Mouse (Mus musculus): ENCODE measurements at regions not wholly inside any gene's neighbourhood (a gene's known extent, or its start where the extent isn't known, plus 50 kb on each side); places are given as distances from the start of the nearest gene placed in this dataset.

DNA sequence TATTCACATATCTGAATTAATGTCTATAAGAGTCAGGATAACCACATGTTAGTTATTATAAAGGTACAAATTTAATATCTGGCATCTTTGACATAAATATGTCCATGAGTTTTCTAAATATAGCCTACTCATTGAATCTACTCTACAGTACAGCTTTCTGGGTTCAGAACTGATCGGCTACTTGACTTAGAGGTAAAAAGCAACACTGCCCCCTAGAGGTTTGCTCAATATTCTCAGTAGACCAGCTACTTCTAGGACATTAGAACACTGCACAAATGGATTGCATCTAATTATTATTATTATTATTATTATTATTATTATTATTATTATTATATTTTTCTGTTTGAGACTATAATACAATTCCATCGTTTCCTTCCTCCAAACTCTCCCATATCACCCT, 418.8 kb upstream of the Tpm3-rs7 start:
- peak; percentile 60; the same call in 1 of the 2 replicates for ATAC-seq (ENCODE audit: low FRiP score, low read depth)
- 46% methylated on average over 2 of the region's 2 CpGs for WGBS
- Histone ChIP-seq H3K4me3 (no peak overlapping the region), H3K27me3 (no peaks in the 10 kb centered on the region), H3K36me3 (no peaks in the 10 kb centered on the region), H3K9me3 (no peaks in the 10 kb centered on the region), H3K4me2 (replicated peaks) (no peak overlapping the region), H3K9ac (replicated peaks) (no peak overlapping the region), H3K4me1 (no peaks in the 10 kb centered on the region), H3K27ac (replicated peaks) (no peak overlapping the region)

DNA sequence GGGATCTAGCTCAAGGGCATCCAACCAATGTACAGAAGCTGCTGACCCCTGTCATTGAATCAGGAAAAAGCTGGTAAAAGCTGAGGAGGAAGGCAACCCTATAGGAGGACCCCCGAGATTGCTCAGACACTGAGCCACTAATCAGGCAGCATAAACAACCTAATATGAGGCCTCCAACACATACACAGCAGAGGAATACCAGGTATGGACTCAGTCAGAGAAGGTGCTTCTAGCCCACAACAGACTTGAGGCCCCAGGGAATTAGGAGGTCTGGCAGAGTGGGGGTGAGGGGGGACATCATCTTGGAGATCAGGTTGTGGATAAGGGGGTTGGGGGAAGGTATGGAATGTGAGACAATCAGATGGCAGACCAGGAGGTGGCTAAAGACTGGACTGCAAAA, 413.2 kb upstream of the Tpm3-rs7 start:
- H3K9ac ChIP-seq (replicated peaks) = no peak overlapping the region
- H3K9me3 ChIP-seq = no peaks in the 10 kb centered on the region
- peak; percentile 60; the same call in 1 of the 2 replicates for ATAC-seq (ENCODE audit: low FRiP score, low read depth)
- no peaks in the 10 kb centered on the region for H3K4me1 ChIP-seq
- H3K36me3 ChIP-seq = no peaks in the 10 kb centered on the region
- no peak overlapping the region for H3K4me2 ChIP-seq (replicated peaks)
- no peak overlapping the region for H3K27ac ChIP-seq (replicated peaks)
- 95% methylated on average over 1 of the region's 1 CpGs for WGBS
- H3K27me3 ChIP-seq = no peaks in the 10 kb centered on the region
- H3K4me3 ChIP-seq = no peak overlapping the region

DNA sequence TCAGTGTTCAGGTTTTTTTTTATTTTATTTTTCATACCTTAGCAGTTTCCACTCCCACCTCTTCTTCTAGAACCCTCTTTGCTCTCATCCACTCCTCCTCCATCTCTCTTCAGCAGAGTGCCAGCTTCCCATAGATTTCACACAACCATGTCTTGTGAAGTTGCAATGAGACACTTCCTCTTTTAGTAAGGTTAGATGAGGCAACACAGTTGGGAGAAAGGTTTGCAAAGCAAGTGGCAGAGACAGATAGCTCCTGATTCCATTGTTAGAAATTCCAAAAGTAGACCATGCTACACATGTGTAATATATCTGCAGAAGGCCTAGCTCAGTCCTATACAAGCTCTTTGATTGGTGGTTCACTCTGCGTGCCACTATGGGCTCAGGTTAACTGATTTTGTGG, 397.3 kb upstream of the Tpm3-rs7 start:
- Histone ChIP-seq H3K27ac (replicated peaks) (no peak overlapping the region), H3K36me3 (no peaks in the 10 kb centered on the region), H3K4me3 (no peak overlapping the region), H3K9me3 (no peaks in the 10 kb centered on the region), H3K4me1 (no peaks in the 10 kb centered on the region), H3K4me2 (replicated peaks) (no peak overlapping the region), H3K27me3 (no peaks in the 10 kb centered on the region), H3K9ac (replicated peaks) (no peak overlapping the region)
- ATAC-seq (ENCODE audit: low FRiP score, low read depth) = no peak
- 90% methylated on average over 1 of the region's 1 CpGs for WGBS

Measured in midbrain, embryonic 12.5 days (tissue).